Mouse (Mus musculus) splenic B cell, adult 2 months (primary cell): ENCODE measurements at regions not wholly inside any gene's neighbourhood (a gene's known extent, or its start where the extent isn't known, plus 50 kb on each side); places are given as distances from the start of the nearest gene placed in this dataset.

ENCODE experiments used
- DNase-seq: peaks from one replicate; pipeline ENCODE4 v3.0.0-alpha.2; 2011; ENCODE audit warnings: low read depth, low spot score
- H3K27me3 ChIP-seq: 2 replicates; pipeline ENCODE4 v1.6.1; 2012; ENCODE audit warnings: mild to moderate bottlenecking, low read length, moderate library complexity, mixed read lengths; ENCODE audit not compliant: control insufficient read depth, poor library complexity, insufficient read depth, severe bottlenecking
- H3K36me3 ChIP-seq: 2 replicates; pipeline ENCODE4 v1.6.1; 2012; ENCODE audit warnings: mild to moderate bottlenecking, low read length, moderate library complexity, mixed read lengths; ENCODE audit not compliant: control insufficient read depth, poor library complexity, insufficient read depth, severe bottlenecking

- DNase-seq, result no peak
- Histone ChIP-seq H3K36me3 (no peaks in the 10 kb centered on the region), H3K27me3 (no peaks in the 10 kb centered on the region)
These were observed 130.3 kb upstream of the Gm17728 start for GRCm38 (mm10) chr17:9291601-9292000.

GRCm38 (mm10) chr17:9292296-9292695 is 129.6 kb upstream of the Gm17728 start:
- no peaks in the 10 kb centered on the region for H3K36me3 ChIP-seq
- no peak for DNase-seq
- no peaks in the 10 kb centered on the region for H3K27me3 ChIP-seq

GRCm38 (mm10) chr17:9296371-9296770 is 125.5 kb upstream of the Gm17728 start:
- no peak for DNase-seq
- Histone ChIP-seq H3K27me3 (no peaks in the 10 kb centered on the region), H3K36me3 (no peaks in the 10 kb centered on the region)

- Histone ChIP-seq H3K27me3 (no peaks in the 10 kb centered on the region), H3K36me3 (no peaks in the 10 kb centered on the region)
- no peak for DNase-seq
These were observed 123.6 kb upstream of the Gm17728 start for GRCm38 (mm10) chr17:9298231-9298630.

GRCm38 (mm10) chr17:9301101-9301501 is 120.8 kb upstream of the Gm17728 start:
- Histone ChIP-seq H3K36me3 (no peaks in the 10 kb centered on the region), H3K27me3 (no peaks in the 10 kb centered on the region)
- DNase-seq, result no peak

- DNase-seq, result no peak
- no peaks in the 10 kb centered on the region for H3K36me3 ChIP-seq
- no peaks in the 10 kb centered on the region for H3K27me3 ChIP-seq
These were observed 113.4 kb upstream of the Gm17728 start for GRCm38 (mm10) chr17:9308507-9308906.

- Histone ChIP-seq H3K36me3 (no peaks in the 10 kb centered on the region), H3K27me3 (no peaks in the 10 kb centered on the region)
- no peak for DNase-seq
These were observed 99.1 kb upstream of the Gm17728 start for GRCm38 (mm10) chr17:9322772-9323171.

- no peaks in the 10 kb centered on the region for H3K27me3 ChIP-seq
- no peak for DNase-seq
- H3K36me3 ChIP-seq, result no peaks in the 10 kb centered on the region
These were observed 92.9 kb upstream of the Gm17728 start for GRCm38 (mm10) chr17:9328886-9329455.

GRCm38 (mm10) chr17:9357572-9358159 is 64.2 kb upstream of the Gm17728 start:
- no peaks in the 10 kb centered on the region for H3K36me3 ChIP-seq
- H3K27me3 ChIP-seq, result no peaks in the 10 kb centered on the region
- DNase-seq, result no peak
